Mouse (Mus musculus): ENCODE measurements around the gene Rnf141. TPM values are rescaled to one million over a fixed set of nuclear protein-coding genes. Genes with fewer than 3 reads are reported as not detected.

Gene Rnf141
- polyA plus RNA-seq (2014; fragmentation: Illumina TruSeq; extraction: RNeasy Lipid Tissue Mini Kit (QIAGEN cat#74804); ENCODE audit: low read depth, low replicate concordance) = 158 TPM

DNA sequence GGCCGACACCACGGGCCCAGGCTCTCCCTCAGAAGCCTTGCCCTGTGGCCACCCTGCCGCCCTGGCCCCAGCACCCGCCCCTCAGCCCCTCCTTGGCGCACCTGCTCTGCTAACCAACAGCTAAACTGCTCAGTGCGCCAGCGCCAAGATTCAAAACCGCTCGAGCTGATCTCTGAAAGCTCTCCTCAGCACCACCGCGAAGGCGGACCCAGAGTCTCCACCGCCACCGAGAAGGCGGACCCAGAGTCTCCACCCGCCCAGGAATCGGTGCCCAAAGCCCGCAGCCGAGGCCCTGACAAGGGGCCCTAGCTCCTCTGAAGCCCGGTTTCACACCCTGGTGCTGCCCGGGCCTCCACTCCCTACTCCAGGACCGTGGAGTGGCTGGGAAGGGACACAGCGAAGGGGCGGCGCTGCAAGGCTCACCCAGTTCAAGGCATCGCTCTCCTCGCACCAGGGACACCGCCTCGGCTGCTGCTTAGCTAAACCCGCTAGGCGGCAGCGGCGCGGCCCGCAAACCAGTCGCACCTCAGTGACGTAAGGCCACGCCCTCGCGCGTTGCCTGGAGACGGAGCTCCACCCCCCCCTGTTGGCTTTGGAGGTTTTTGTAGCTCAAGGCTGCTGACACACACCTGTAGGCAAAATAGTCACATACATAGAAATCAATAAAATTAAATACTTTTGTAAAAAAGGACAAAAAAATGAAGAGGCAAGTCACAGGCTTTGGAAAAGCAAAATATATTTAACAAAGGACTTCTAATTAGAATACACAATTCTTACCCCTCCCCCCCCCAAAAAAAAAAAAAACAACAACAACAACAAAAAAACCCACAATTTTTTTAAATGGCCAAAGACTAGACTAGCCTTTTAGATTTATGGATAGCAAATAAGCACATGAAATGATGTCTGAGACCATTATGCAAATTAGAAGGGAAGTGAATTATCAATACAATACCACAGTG lies at the start of gene Rnf141:
Gene Rnf141, minus strand, starts transcription at position 542 of the 959 bp plus-strand sequence.

DNA sequence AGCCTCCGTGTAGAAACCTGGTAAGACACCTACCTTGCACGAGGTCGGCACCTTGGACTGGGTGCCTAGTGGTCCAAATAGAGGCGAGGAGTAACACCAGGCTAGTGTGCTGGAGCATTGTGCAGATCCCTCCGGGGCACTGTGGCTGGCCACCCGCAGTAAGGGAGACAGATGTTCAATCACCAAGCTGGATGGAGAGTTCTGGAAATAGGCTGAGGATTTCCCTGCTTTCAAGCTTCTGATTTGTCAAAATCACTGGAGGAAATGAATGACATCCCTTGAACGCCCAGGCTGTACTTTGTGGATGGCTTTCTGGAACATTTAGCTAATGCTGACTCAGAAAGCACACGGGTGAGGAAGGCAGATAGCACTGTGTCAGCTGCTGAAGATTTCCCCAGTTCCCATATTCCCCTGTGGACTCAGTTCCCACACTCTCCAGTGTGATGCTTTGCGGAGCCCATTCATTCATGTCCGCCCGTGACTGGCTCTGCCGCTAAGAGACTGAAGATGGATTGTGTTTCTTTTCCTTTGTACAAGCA lies 18.6 kb upstream of the Rnf141 start, which contains the start of gene Lyve1:
Gene Lyve1, minus strand, starts transcription at position 489 of the 539 bp plus-strand sequence.

DNA sequence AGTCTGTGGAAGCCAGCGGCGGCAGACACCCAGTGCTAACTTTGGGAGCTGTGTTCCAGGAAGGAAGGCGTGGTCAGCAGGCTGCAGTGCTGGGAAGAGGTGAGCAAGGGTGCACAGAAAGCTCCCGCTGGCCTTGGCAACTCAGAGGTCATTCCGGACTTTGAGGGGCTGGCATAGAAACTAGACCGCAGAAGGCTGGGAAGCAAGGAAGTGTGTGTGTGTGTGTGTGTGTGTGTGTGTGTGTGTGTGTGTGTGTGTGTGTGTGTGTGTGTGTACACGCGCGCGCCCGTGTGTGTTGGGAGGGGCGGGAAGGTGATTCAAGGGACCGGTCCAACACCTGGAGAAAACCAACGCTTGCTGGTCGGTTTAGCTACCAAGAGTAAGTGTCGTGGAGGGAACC lies 76.3 kb downstream of the Rnf141 start, which contains the start of gene Ampd3:
Gene Ampd3, plus strand, starts transcription at position 206 of the 400 bp plus-strand sequence.

Other genes starting within 250 kb of the Rnf141 start
- gene Sbf2, start 229.5 kb downstream of the Rnf141 start, polyA plus RNA-seq (2014; fragmentation: Illumina TruSeq; extraction: RNeasy Lipid Tissue Mini Kit (QIAGEN cat#74804); ENCODE audit: low read depth, low replicate concordance) = 122 TPM
- 4.5 TPM for gene Adm, start 216.8 kb downstream of the Rnf141 start, polyA plus RNA-seq (2014; fragmentation: Illumina TruSeq; extraction: RNeasy Lipid Tissue Mini Kit (QIAGEN cat#74804); ENCODE audit: low read depth, low replicate concordance)
- 47.8 TPM for gene Ampd3, start 76.3 kb downstream of the Rnf141 start, polyA plus RNA-seq (2014; fragmentation: Illumina TruSeq; extraction: RNeasy Lipid Tissue Mini Kit (QIAGEN cat#74804); ENCODE audit: low read depth, low replicate concordance)
- gene Lyve1, start 18.8 kb upstream of the Rnf141 start, polyA plus RNA-seq (2014; fragmentation: Illumina TruSeq; extraction: RNeasy Lipid Tissue Mini Kit (QIAGEN cat#74804); ENCODE audit: low read depth, low replicate concordance) = 49.1 TPM
- gene Mrvi1, start 138.0 kb upstream of the Rnf141 start, polyA plus RNA-seq (2014; fragmentation: Illumina TruSeq; extraction: RNeasy Lipid Tissue Mini Kit (QIAGEN cat#74804); ENCODE audit: low read depth, low replicate concordance) = 25.0 TPM
- 34.6 TPM for gene Ctr9, start 184.5 kb upstream of the Rnf141 start, polyA plus RNA-seq (2014; fragmentation: Illumina TruSeq; extraction: RNeasy Lipid Tissue Mini Kit (QIAGEN cat#74804); ENCODE audit: low read depth, low replicate concordance)
- gene Eif4g2, start 238.6 kb upstream of the Rnf141 start, polyA plus RNA-seq (2014; fragmentation: Illumina TruSeq; extraction: RNeasy Lipid Tissue Mini Kit (QIAGEN cat#74804); ENCODE audit: low read depth, low replicate concordance) = 2,635 TPM

Data from sigmoid colon, adult 10 weeks (tissue).